Mouse (Mus musculus) forebrain, embryonic 15.5 days (tissue): Measurements from ENCODE around the gene Exog. TPM values are rescaled to one million over a fixed set of nuclear protein-coding genes. Genes with fewer than 3 reads are reported as not detected.
A peak's percentile ranks its signal among the peaks of the same experiment; 100 is the strongest.

Experiments used
- ATAC-seq: fragments of 200-750 bp; cut with Nextera tagmentation; replicated peaks from 2 replicates; pipeline ENCODE4 v1.8.0; 2017; ENCODE audit warnings: mild to moderate bottlenecking, moderate TSS enrichment, moderate library complexity
- H3K27ac ChIP-seq: fragments of 300-500 bp; sonication (generic); replicated peaks from 2 replicates; pipeline ENCODE4 v1.5.1; 2015; ENCODE audit warnings: mild to moderate bottlenecking, inconsistent platforms
- H3K27me3 ChIP-seq: fragments of 300-500 bp; sonication (generic); 2 replicates; pipeline ENCODE4 v1.6.1; 2015; ENCODE audit warnings: inconsistent platforms
- H3K36me3 ChIP-seq: fragments of 300-500 bp; sonication (generic); 2 replicates; pipeline ENCODE4 v1.6.1; 2015; ENCODE audit warnings: mild to moderate bottlenecking, inconsistent platforms
- H3K4me1 ChIP-seq: fragments of 300-500 bp; sonication (generic); 2 replicates; pipeline ENCODE4 v1.6.1; 2015; ENCODE audit warnings: inconsistent platforms
- H3K4me2 ChIP-seq: fragments of 300-500 bp; sonication (generic); replicated peaks from 2 replicates; pipeline ENCODE4 v1.6.1; 2015; ENCODE audit warnings: mild to moderate bottlenecking, inconsistent platforms
- H3K4me3 ChIP-seq: fragments of 300-500 bp; sonication (generic); 2 replicates; pipeline ENCODE4 v1.5.1; 2015; ENCODE audit warnings: mild to moderate bottlenecking, inconsistent platforms
- H3K9ac ChIP-seq: fragments of 300-500 bp; sonication (generic); replicated peaks from 2 replicates; pipeline ENCODE4 v1.6.1; 2015; ENCODE audit warnings: mild to moderate bottlenecking, inconsistent platforms
- H3K9me3 ChIP-seq: fragments of 300-500 bp; sonication (generic); 2 replicates; pipeline ENCODE4 v1.6.1; 2016; ENCODE audit warnings: inconsistent platforms
- WGBS: fragments of 180-500 bp; shearing (Covaris S2); methylation state at CpG from one replicate; pipeline ENCODE4 v1.1.7; 2015; ENCODE audit warnings: mixed read lengths; 5-methylcytosine and 5-hydroxymethylcytosine counted together
- polyA plus RNA-seq: library from polyadenylated mRNA; unstranded; fragments of >200 nt; fragmentation: Nextera tagmentation; extraction: Ambion mirVana; gene quantifications from 2 replicates; pipeline ENCODE4 v1.2.1, GENCODE M21; 2015

Gene Exog
- polyA plus RNA-seq, 1 experiment from 2014 or later, result 59.7 TPM

- Histone ChIP-seq H3K4me2 (no peak overlapping the region), H3K36me3 (peaks cover 27% of the 10 kb centered on the region), H3K27ac (no peak overlapping the region), H3K4me3 (no peak overlapping the region), H3K9ac (no peak overlapping the region), H3K9me3 (no peaks in the 10 kb centered on the region), H3K4me1 (no peaks in the 10 kb centered on the region), H3K27me3 (no peaks in the 10 kb centered on the region)
- no peak for ATAC-seq
- WGBS, result 63% methylated on average over 8 of the region's 8 CpGs
Measured at GRCm38 (mm10) chr9:119469691-119470353, 25.1 kb downstream of the Exog start.

GRCm38 (mm10) chr9:119472412-119472918 is 27.7 kb downstream of the Exog start:
- Histone ChIP-seq H3K27ac (no peak overlapping the region), H3K36me3 (peaks cover 9% of the 10 kb centered on the region), H3K9ac (no peak overlapping the region), H3K27me3 (no peaks in the 10 kb centered on the region), H3K4me2 (no peak overlapping the region), H3K4me3 (no peak overlapping the region), H3K4me1 (no peaks in the 10 kb centered on the region), H3K9me3 (no peaks in the 10 kb centered on the region)
- no peak for ATAC-seq
- 84% methylated on average over 11 of the region's 11 CpGs for WGBS

DNA sequence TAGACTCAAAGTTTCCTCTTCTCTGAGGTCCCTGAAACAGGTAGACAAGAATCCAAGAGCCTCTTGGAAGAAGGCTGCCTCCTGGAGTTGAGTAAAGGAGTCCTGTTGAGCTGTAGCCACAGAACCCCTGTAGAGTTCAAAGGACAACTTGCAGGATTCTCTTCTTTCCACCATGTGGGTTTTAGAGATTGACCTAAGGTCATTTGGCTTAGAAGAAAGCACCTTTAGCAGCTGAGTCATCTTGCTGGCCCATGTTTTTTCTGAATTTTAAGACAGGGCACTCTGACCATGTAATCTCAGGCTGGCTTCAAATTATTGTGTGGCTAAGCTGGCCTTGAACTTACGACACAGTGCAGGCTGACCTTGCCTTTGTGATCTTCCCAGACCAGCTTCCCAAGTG is 28.3 kb downstream of the Exog start:
- Histone ChIP-seq H3K4me3 (no peak overlapping the region), H3K4me2 (no peak overlapping the region), H3K9ac (no peak overlapping the region), H3K27ac (no peak overlapping the region), H3K27me3 (no peaks in the 10 kb centered on the region), H3K9me3 (no peaks in the 10 kb centered on the region), H3K36me3 (peaks cover 4% of the 10 kb centered on the region), H3K4me1 (peaks cover 2% of the 10 kb centered on the region; the same call in 1 of the 2 replicates)
- ATAC-seq, result no peak
- WGBS, result 92% methylated on average over 1 of the region's 1 CpGs

GRCm38 (mm10) chr9:119473608-119474164 is 28.9 kb downstream of the Exog start:
- Histone ChIP-seq H3K4me2 (no peak overlapping the region), H3K4me1 (peaks cover 8% of the 10 kb centered on the region; the same call in 1 of the 2 replicates), H3K9ac (no peak overlapping the region), H3K9me3 (no peaks in the 10 kb centered on the region), H3K36me3 (no peaks in the 10 kb centered on the region), H3K27ac (no peak overlapping the region), H3K27me3 (no peaks in the 10 kb centered on the region), H3K4me3 (no peak overlapping the region)
- ATAC-seq, result no peak
- WGBS, result 89% methylated on average over 9 of the region's 9 CpGs

GRCm38 (mm10) chr9:119474717-119475611 is 30.2 kb downstream of the Exog start:
- H3K9ac ChIP-seq, result no peak overlapping the region
- no peaks in the 10 kb centered on the region for H3K27me3 ChIP-seq
- no peak overlapping the region for H3K27ac ChIP-seq
- 77% methylated on average over 15 of the region's 15 CpGs for WGBS
- no peak overlapping the region for H3K4me3 ChIP-seq
- H3K9me3 ChIP-seq, result no peaks in the 10 kb centered on the region
- ATAC-seq, result no peak
- peaks cover 11% of the 10 kb centered on the region; the same call in 1 of the 2 replicates for H3K4me1 ChIP-seq
- no peaks in the 10 kb centered on the region for H3K36me3 ChIP-seq
- H3K4me2 ChIP-seq, result no peak overlapping the region

- Histone ChIP-seq H3K4me3 (no peak overlapping the region), H3K27ac (no peak overlapping the region), H3K9ac (no peak overlapping the region), H3K36me3 (no peaks in the 10 kb centered on the region), H3K27me3 (no peaks in the 10 kb centered on the region), H3K4me1 (peaks cover 11% of the 10 kb centered on the region; the same call in 1 of the 2 replicates), H3K9me3 (no peaks in the 10 kb centered on the region), H3K4me2 (no peak overlapping the region)
- ATAC-seq, result no peak
- WGBS, result 51% methylated on average over 6 of the region's 6 CpGs
Measured at GRCm38 (mm10) chr9:119477754-119478153, 33.0 kb downstream of the Exog start.

GRCm38 (mm10) chr9:119478345-119478744 is 33.6 kb downstream of the Exog start:
- Histone ChIP-seq H3K4me3 (no peak overlapping the region), H3K9me3 (no peaks in the 10 kb centered on the region), H3K9ac (no peak overlapping the region), H3K36me3 (no peaks in the 10 kb centered on the region), H3K27me3 (no peaks in the 10 kb centered on the region), H3K27ac (no peak overlapping the region), H3K4me1 (peaks cover 12% of the 10 kb centered on the region; the same call in 1 of the 2 replicates), H3K4me2 (no peak overlapping the region)
- no peak for ATAC-seq
- 52% methylated on average over 11 of the region's 11 CpGs for WGBS

DNA sequence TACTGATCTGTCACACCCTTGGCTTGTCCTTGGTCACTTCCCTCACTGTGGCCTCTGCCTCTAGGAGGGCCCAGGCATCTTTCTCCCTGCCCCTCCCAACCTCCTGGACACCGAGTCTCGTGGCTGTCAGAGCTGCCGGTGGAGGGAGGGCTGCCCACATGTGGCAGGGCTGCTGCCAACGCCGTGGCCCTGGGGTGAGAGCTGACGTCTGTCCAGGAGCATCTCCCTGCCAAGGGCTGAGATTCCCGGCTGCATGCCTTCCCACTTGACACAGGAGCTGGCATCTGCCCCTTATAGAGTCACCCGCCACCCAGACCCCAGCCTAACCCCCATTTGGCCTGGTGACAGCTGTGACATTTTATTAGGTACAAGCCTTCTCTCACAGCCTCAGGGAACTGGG is 34.6 kb downstream of the Exog start:
- ATAC-seq, result no peak
- Histone ChIP-seq H3K9me3 (no peaks in the 10 kb centered on the region), H3K27me3 (no peaks in the 10 kb centered on the region), H3K36me3 (no peaks in the 10 kb centered on the region), H3K27ac (no peak overlapping the region), H3K4me3 (no peak overlapping the region), H3K9ac (no peak overlapping the region), H3K4me2 (no peak overlapping the region), H3K4me1 (peaks cover 20% of the 10 kb centered on the region)
- 72% methylated on average over 8 of the region's 8 CpGs for WGBS

- H3K4me3 ChIP-seq, result no peak overlapping the region
- 90% methylated on average over 4 of the region's 4 CpGs for WGBS
Measured at GRCm38 (mm10) chr9:119481612-119482011, 36.9 kb downstream of the Exog start.

DNA sequence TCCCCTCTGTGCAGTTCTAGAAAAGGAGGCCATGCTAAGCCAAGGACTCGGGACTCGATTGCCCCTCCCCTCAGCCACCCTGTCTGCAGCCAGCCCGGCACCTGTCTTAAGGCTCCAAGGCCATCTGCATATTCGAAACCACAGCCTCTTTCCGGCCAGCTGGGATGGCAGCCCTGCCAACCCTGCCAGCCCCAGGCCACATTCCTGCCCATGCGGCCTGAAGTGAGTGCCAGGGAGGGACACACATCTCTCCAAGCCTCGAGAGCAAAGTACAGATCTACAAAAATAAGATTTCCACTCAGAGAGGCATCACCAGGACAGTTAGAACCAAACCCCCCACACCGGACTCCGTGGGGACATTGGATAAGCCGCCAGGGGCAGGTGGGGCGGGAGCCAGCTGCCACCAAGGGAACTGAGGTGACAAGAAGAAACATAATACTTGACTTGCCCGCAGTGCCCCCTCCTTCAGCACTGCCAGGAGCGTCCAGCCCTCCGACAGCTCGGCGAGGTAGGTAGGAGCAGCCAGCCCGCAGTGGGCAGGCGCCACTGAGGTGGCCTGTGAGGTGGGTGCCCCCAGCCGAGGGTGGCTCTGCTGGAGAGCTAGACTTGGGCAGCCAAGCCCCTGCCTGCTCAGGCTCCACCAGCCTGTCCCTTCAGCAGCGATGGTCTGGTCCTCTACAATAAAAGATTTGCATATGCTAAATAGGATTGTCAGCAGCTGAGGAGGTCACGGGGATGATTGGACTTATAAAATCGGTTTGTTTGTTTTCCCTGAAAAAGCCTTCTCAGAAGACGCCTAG is 39.0 kb downstream of the Exog start:
- Histone ChIP-seq H3K9ac (no peak overlapping the region), H3K4me3 (no peak overlapping the region), H3K9me3 (no peaks in the 10 kb centered on the region), H3K27ac (no peak overlapping the region), H3K27me3 (no peaks in the 10 kb centered on the region), H3K4me1 (peaks cover 12% of the 10 kb centered on the region), H3K36me3 (no peaks in the 10 kb centered on the region), H3K4me2 (no peak overlapping the region)
- peak; percentile 53; the same call in 1 of the 2 replicates for ATAC-seq
- WGBS, result 46% methylated on average over 23 of the region's 23 CpGs

More at GRCm38 (mm10) chr9:119481612-119482011, 36.9 kb downstream of the Exog start:
- Histone ChIP-seq H3K4me2 (no peak overlapping the region), H3K36me3 (no peaks in the 10 kb centered on the region), H3K9me3 (no peaks in the 10 kb centered on the region), H3K9ac (no peak overlapping the region), H3K27ac (no peak overlapping the region), H3K27me3 (no peaks in the 10 kb centered on the region), H3K4me1 (peaks cover 20% of the 10 kb centered on the region)
- ATAC-seq, result no peak

DNA sequence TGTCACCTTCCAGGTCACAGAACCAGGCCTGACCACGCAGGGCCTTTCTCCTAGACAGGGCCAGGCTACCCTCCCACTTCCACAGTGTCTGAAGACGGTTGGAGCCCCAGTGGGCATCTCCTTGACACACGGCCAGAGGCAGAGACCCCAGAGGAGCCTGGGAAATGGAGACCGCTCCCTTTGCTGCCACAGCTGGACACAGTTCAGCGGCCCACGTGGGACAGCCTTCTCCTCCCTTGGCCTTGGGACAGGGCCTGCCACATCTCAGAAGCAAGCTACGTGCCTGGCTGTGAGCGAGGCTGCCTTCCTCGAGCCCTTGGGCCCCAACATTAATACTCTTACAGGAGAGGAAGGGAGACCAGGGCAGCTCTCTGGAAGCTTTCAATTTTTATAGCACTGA is 39.7 kb downstream of the Exog start:
- no peaks in the 10 kb centered on the region for H3K9me3 ChIP-seq
- no peak overlapping the region for H3K4me2 ChIP-seq
- no peak overlapping the region for H3K27ac ChIP-seq
- ATAC-seq, result 0 out of 2 replicates have a peak, but pooled peaks have one; percentile 43
- no peaks in the 10 kb centered on the region for H3K27me3 ChIP-seq
- H3K36me3 ChIP-seq, result no peaks in the 10 kb centered on the region
- no peak overlapping the region for H3K4me3 ChIP-seq
- H3K9ac ChIP-seq, result no peak overlapping the region
- WGBS, result 72% methylated on average over 9 of the region's 9 CpGs
- H3K4me1 ChIP-seq, result peaks cover 9% of the 10 kb centered on the region
